Mouse (Mus musculus) retina, postnatal 7 days (tissue): ENCODE results near the gene Cldn22.
A peak's percentile ranks its signal among the peaks of the same experiment; 100 is the strongest.

ENCODE experiments used
- DNase-seq: peaks from one replicate; pipeline ENCODE4 v3.0.0-alpha.2; 2012; ENCODE audit warnings: low read depth, low spot score

The Cldn22 gene

GRCm38 (mm10) chr8:47832616-47833015 is 8.3 kb downstream of the Cldn22 start:
- no peak for DNase-seq

- no peak for DNase-seq
Measured at GRCm38 (mm10) chr8:47833944-47834343, 9.7 kb downstream of the Cldn22 start.

GRCm38 (mm10) chr8:47843063-47843462 is 18.8 kb downstream of the Cldn22 start:
- DNase-seq, result no peak

GRCm38 (mm10) chr8:47843651-47844050 is 19.4 kb downstream of the Cldn22 start:
- no peak for DNase-seq

- DNase-seq, result no peak
Measured at GRCm38 (mm10) chr8:47845956-47846355, 21.7 kb downstream of the Cldn22 start.

- DNase-seq, result no peak
Measured at GRCm38 (mm10) chr8:47847161-47847560, 22.9 kb downstream of the Cldn22 start.

- DNase-seq, result no peak
Measured at GRCm38 (mm10) chr8:47847931-47848330, 23.6 kb downstream of the Cldn22 start.

GRCm38 (mm10) chr8:47849842-47850241 is 25.6 kb downstream of the Cldn22 start:
- no peak for DNase-seq

GRCm38 (mm10) chr8:47851824-47852502 is 27.7 kb downstream of the Cldn22 start:
- DNase-seq, result no peak

GRCm38 (mm10) chr8:47852737-47853136 is 28.5 kb downstream of the Cldn22 start:
- no peak for DNase-seq

- DNase-seq, result no peak
Measured at GRCm38 (mm10) chr8:47853356-47853755, 29.1 kb downstream of the Cldn22 start.

- no peak for DNase-seq
Measured at GRCm38 (mm10) chr8:47859259-47859658, 35.0 kb downstream of the Cldn22 start.

- no peak for DNase-seq
Measured at GRCm38 (mm10) chr8:47866568-47866967, 42.3 kb downstream of the Cldn22 start.

GRCm38 (mm10) chr8:47867067-47867466 is 42.8 kb downstream of the Cldn22 start:
- peak; percentile 57 for DNase-seq

GRCm38 (mm10) chr8:47872361-47873107 is 48.3 kb downstream of the Cldn22 start:
- peak; percentile 35 for DNase-seq

- no peak for DNase-seq
Measured at GRCm38 (mm10) chr8:47874497-47875178, 50.4 kb downstream of the Cldn22 start.
